ENCODE assay signal across 8 mouse cellular contexts in the genomic region with DNA sequence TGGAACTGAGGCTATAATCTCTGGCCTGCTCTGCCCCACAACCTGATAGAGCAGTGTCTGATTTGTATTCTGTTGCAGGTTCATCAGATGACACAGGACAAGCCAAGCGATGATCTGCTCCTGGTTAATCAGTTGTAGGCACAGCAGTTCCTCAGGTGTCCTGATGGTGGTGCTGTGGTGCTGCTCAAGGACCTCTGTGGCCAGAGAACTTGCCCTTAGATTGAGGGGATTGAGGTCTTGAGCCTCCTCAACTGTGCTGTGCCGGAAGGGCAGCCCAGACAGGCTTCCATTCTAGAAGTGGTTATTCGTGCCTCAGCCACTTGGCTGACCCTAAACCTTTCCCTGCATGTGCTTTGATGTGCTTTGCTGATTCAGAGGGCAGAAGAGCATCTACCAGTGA. TPM values are rescaled to one million over a fixed set of nuclear protein-coding genes. Genes with fewer than 3 reads are reported as not detected.
DNase-seq lines count a peak whose midpoint lies in the region; ATAC-seq and TF ChIP-seq lines count a peak whose summit lies in the region.

No protein-coding gene starts in this region.

- 0 out of 2 replicates have a peak, but pooled peaks cover under 1% of the 10 kb centered on the region for H3K36me3 ChIP-seq in heart, embryonic 11.5 days (ENCODE audit: control insufficient read depth, insufficient read depth, low read length)

- H3K9me3 ChIP-seq in heart, embryonic 11.5 days (replicated peaks; ENCODE audit: control insufficient read depth, low read length): no peaks in the 10 kb centered on the region

- no peak overlapping the region for H3K4me3 ChIP-seq in heart, embryonic 11.5 days (ENCODE audit: low read depth, low read length)
- H3K4me3 ChIP-seq in gastrocnemius, adult 2 months: no peak overlapping the region

- no peak; the same call in 1 of the 2 replicates for TF ChIP-seq CTCF in gastrocnemius, adult 2 months (IDR thresholded peaks at IDR 0.05)

- intact Hi-C loops in gastrocnemius, adult 2 months (cut with DNase I): loop anchor here (1.0 to 10.0 kb wide), 4 partner anchors 93 to 315 kb away; partner anchors contain the start of gene Galnt2

- H3K4me2 ChIP-seq in heart, embryonic 11.5 days: no peak overlapping the region

- no peaks in the 10 kb centered on the region for H3K4me1 ChIP-seq in heart, embryonic 11.5 days (ENCODE audit: control insufficient read depth, insufficient read depth, low read length)

- WGBS in heart, embryonic 11.5 days (ENCODE audit: insufficient replicate concordance): 30% methylated on average over 3 of the region's 3 CpGs

- H3K27ac ChIP-seq in heart, embryonic 11.5 days (ENCODE audit: low read depth, low read length): no peak overlapping the region
- H3K27ac ChIP-seq in gastrocnemius, adult 2 months: no peak overlapping the region

- H3K27me3 ChIP-seq in heart, embryonic 11.5 days (ENCODE audit: control insufficient read depth, insufficient read depth, low read length): peaks cover 1% of the 10 kb centered on the region

- H3K9ac ChIP-seq in heart, embryonic 11.5 days (ENCODE audit: low read depth, low read length): no peak overlapping the region

- peak; percentile 93 for DNase-seq in heart, adult 11 months
- DNase-seq in cerebellum, postnatal 10 days: peak; percentile 91 to 93
- peak; percentile 77 for DNase-seq in gastrocnemius, adult 2 months
- DNase-seq in induced T-regulatory cell, adult 2 months (ENCODE audit: low read depth): peak; percentile 66
- DNase-seq in left cerebral cortex, adult 8-10 months (ENCODE audit: low spot score in 2 of 2): peak; percentile 27 to 72
- peak; percentile 41 to 50 for DNase-seq in right cerebral cortex, postnatal 36 days (ENCODE audit: low spot score in 2 of 2)

- no peak; the same call in 1 of the 2 replicates for ATAC-seq in heart, embryonic 11.5 days (replicated peaks; ENCODE audit: insufficient number of reproducible peaks, low FRiP score, low TSS enrichment)
- ATAC-seq in megakaryocyte progenitor cell, adult 5-6 weeks (replicated peaks; ENCODE audit: poor library complexity): peak; percentile 97

RNA-seq across cellular contexts. Expression of gene Urb2, which starts 30.8 kb away (rescaled TPM):
- 6.0 and 6.5 TPM in 2 replicates for polyA plus RNA-seq in heart, embryonic 11.5 days (2014; fragmentation: Nextera tagmentation; extraction: Ambion mirVana)
- total RNA-seq in gastrocnemius, adult 2 months (2021): 1 to 10 TPM; 5.8 to 6.0 TPM
- total RNA-seq in left cerebral cortex, adult 8-10 months (2022): 10 to 100 TPM; 11.1 to 12.9 (median 12.1) TPM
- 25.5 and 29.6 TPM in 2 replicates for total RNA-seq in megakaryocyte progenitor cell, adult 5-6 weeks (2015)
- total RNA-seq in megakaryocyte progenitor cell, adult 5-6 weeks (2017): 23.9 and 24.2 TPM in 2 replicates

RNA-seq across cellular contexts. Expression of gene Taf5l, which starts 30.9 kb away (rescaled TPM):
- 31.2 and 32.0 TPM in 2 replicates for polyA plus RNA-seq in heart, embryonic 11.5 days (2014; fragmentation: Nextera tagmentation; extraction: Ambion mirVana)
- 10 to 100 TPM; 14.6 to 15.2 TPM for total RNA-seq in gastrocnemius, adult 2 months (2021)
- 10 to 100 TPM; 22.1 to 23.0 (median 22.5) TPM for total RNA-seq in left cerebral cortex, adult 8-10 months (2022)
- 30.5 and 32.8 TPM in 2 replicates for total RNA-seq in megakaryocyte progenitor cell, adult 5-6 weeks (2015)
- 32.8 and 34.4 TPM in 2 replicates for total RNA-seq in megakaryocyte progenitor cell, adult 5-6 weeks (2017)
